Mouse (Mus musculus) liver (tissue): ENCODE data around the gene Olfr95.
"Not testable (repeated sequence)": the region's sequence is repeated elsewhere in the genome, so short reads cannot be mapped to it uniquely, and the experiment has no call there.

Experiments used
- DNase-seq: peaks from one replicate; pipeline ENCODE4 v3.0.0-alpha.2; 2020; ENCODE audit warnings: mixed read lengths

Gene Olfr95

DNA sequence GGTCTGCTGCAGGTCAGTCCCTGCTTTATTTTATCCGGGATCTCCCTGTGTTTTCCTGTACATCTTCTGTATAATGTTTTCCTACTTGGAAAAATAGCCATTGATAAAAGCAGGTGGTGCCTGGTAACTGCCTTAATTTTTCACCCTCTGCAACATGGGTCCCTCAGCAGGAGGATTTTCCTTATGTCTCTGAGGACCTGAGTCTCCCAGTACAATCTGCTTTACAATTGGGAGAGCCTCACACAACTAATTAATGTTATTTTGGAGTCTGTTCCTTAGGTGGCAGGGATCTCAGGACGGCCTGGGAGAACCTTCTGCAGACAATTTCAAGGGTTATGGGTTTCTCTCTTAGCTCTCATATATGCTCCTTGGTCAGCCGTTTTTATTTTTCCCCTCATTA, at the start of gene Olfr95:
Gene Olfr95 (minus strand): TSS at position 101 of the 400 bp plus-strand sequence.
- DNase-seq, result no peak

DNA sequence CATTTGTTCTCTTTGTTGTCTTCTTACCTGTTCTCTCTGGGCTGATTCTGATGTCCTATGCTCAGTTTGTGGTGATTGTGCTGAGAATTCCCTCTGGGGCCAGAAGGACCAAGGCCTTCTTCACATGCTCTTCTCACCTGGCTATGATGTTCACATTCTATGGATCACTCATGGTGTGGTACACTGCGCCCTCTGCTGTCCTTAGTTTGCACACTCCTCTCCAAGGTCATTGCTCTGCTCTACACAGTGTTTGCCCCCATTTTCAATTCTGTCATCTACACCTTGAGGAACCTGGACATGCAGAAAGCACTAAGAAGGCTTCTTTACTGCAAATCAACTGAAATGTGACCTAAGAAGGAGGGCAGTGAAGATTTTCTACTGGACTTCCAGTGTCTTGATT, 37.6 kb upstream of the Olfr95 start:
- DNase-seq, result peak; percentile 14

DNA sequence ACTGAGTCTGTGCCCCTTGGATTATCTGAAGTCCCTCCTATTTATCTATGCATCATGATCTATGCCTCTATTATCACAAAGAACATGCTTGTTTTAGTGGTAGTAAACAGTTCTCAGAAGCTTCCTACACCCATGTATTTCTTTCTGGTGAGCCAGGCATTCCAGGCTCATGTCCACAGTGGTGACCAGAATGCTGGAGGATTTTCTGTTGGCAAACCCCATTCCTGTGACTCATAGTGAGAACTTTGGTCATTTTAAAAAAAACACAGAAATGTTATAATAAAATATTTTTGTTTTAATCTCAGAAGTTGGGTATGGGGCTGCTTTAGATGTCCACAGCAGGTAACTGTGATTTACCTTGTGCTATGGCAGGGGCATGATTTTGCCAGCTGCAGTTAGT, 36.5 kb upstream of the Olfr95 start:
- no peak for DNase-seq

DNA sequence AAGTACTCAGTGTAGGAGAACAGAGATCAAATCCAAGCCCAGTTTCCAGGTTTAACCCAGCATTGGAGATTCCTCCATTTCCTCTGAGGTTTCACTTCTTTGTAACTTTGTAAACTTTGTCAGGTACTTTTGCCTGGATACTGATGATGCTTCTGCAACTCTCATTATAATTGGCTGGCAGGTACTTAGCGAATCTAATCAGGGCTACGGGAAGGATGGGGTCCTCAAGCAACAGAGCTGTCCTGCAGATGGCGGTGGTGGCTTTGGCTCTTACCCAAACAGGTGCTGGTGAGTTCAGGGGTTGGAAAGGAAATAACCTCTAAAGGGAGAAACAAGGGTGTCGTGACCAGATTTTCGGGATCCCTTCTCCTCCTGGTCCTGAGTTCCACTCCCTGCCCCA, 33.8 kb upstream of the Olfr95 start:
- no peak for DNase-seq

DNA sequence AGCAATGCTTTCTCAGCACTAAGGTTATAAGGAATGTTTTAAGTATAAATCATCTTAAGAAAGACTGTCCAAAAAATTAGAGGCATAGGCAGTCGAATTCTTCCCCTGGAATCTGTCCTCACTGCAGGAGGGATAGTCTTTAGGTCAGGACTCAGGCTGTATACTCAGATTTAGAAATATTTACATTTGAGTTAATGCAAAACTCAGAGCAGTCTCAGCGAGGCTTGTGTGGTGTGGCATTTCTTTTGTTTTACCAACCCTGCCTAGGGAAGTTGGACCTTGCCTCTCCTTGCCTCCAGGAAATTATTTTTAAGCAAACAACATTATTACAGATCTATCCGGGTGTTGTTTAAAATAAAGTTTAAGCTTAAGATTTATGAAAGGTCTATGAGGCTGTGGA, 29.3 kb upstream of the Olfr95 start:
- no peak for DNase-seq

DNA sequence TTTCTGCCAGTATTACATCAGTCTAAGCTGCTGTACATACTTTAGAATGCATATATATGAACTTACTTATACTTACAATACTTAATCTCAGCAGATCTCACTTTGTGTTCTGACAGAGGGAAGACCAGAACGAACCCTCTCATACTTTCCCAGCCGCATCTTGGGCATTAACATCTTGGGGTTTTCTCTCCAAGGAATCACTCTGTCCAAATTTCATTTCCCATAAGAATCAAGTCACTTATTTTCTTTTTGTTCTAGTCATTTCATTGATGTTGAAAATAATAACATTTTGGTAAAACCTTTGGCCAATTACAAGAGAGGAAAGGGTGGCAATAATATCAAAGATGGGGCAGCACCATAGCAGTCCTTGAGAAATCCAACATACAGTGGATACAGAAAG, 24.3 kb upstream of the Olfr95 start, which contains the start of gene Olfr97:
Gene Olfr97 (minus strand): TSS at position 101 of the 400 bp plus-strand sequence.
- not testable (repeated sequence) for DNase-seq

DNA sequence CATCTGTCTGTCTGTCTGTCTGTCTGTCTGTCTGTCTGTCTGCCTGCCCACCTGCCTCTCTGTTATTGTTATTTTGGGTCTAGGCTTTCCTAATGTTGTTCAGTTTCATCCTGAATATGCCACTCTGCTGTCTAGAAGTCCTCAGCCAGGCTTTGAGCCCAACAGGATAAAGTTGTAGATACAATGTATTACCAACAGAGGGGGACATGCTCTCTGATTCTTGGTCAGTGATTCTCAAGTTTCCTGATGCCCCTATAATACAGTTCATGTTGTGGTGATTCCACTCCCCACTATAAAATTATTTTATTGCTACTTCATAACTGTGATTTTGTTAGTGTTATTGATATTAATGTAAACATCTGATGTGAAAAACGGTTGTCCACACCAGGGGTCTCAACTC, 9.0 kb upstream of the Olfr95 start:
- no peak for DNase-seq

DNA sequence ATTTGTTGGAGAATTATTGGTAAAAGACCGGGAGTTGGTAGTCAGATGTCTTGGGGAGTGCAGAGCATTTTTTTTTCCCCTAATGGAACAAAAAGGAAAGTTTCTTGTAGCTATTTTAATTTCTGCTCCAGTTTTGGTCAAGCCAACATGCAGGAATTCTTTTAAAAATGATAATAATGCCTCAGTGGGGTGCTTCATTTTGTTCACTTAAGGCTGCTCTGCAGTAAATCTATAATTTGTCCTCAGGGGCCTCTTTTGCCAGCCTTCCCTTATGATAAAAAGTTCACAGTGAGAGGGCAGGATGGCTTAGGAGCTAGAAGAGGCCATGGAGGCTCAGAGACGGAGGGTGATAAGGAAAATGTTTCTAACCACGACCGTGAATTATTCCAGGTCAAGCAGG, 6.9 kb upstream of the Olfr95 start, which contains the start of gene Olfr96:
Gene Olfr96 (plus strand): TSS at position 301 of the 400 bp plus-strand sequence.
- no peak for DNase-seq

DNA sequence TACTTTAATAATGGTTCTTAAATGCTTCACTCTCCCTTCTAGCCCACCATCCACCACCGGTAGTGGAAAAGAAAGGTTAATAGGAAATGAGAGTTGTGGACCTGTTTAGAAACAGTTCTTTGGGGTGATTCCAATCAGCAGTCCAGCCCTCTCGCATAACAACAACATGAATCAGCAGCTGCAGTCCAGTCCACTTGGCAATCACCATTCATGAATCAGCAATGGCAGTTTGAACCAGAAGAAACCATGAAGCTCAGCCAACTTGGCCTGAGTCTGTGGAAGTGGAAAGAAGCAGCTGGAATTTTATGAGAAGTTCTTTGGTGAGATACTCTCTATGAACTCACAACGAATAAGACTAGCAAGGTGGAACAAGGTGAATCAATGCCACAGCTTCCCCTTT, 5.6 kb upstream of the Olfr95 start:
- DNase-seq, result no peak

DNA sequence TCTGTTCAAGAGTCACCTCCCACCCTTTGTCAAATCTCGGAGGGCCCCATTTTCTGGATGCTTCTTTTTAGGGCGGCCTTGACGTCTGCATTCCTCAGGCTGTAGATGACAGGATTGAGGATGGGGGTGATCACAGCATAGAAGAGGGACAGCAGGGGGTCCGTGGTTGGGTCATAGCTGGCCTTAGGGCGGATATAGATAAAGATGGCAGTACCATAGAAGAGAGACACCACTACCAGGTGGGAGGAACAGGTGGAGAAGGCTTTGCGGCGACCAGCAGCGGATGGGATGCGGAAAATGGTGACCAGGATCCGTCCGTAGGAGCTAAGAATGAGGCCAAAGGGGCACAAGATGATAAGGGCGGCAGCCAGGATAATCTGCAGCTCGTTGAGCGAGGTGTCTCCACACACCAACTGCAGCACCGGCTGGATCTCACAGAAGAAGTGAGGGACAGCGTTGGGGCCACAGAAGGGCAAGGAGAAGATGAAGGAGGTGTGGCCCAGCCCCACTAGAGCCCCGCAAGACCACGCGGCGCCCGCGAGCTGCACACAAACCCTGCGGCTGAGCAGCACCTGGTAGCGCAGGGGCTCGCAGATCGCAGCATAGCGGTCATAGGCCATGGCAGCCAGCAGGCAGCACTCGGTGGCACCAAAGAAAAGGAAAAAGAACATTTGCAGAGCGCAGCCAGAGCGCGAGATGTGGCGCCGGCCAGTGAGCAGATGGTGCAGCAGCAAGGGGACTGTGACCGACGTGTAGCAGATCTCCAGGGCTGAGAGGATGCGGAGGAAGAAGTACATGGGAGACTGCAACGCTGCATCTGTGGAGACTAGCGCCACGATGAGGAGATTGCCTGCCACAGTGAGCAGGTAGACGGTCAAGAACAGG, 1.8 kb downstream of the Olfr95 start:
- DNase-seq, result no peak

DNA sequence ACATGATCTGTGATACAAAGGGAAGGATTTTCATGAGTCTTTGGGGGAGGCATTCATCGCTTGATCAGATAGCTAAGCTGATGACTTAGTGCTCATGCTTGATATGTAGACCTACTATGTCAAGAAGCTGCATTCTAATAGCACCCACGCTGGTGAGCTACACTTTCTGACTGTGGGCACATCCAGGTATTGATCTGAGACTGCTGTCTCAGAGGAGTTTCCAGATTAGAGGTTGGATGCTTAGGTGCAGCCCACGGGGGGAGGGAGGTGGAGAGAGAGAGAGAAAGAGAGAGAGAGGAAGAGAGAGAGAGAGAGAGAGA, 9.0 kb downstream of the Olfr95 start:
- no peak for DNase-seq

DNA sequence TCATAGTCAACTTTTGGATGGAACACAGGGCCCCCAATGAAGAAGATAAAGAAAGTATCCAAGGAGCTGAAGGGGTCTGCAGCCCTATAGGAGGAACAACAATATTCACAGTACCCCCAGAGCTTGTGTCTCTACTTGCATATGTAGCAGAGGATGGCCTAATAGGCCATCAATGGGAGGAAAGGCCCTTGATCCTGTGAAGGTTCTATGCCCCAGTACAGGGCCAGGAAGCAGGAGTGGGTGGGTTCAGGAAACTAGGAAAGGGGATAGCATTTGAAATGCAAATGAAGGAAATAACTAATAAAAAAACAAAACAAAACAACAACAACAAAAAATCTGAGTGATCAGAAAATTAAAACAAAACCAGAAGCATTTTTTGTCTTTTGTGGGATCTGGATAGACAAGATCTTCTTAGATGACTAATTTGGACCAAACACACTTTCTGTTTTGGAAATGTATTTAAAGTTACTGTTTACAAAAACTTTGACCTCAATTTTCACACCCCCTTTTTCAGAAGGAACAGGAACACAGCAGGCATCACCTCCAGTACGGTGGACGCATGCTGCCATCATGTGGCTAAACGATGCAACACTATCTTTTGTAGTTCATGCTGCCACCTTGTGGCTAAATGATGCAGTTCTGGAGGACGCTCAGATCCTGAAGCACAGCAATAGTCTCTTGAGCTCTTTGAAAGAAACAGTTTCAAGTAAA, 9.6 kb downstream of the Olfr95 start:
- DNase-seq, result peak; percentile 68

DNA sequence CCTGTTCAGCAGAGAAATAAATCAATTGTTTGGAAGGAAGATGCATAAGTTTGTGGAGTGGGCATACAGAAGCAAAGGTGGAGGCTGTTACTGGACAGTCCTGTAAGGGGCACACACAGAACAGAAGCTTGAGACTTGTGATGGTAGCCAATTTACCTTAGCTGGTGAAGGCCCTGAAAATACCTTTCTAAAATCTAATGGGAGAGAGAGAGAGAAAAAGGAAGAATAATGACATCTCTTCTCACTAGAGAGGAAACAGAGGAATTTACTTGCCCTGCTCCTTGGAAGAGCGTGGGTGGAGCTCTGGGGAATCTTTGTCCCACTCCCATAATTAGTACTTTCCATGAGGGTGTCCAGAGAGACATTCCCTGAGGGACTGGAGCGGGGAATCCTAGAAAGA, 12.0 kb downstream of the Olfr95 start, which contains the start of gene Olfr94:
Gene Olfr94 (minus strand): TSS at position 101 of the 400 bp plus-strand sequence.
- no peak for DNase-seq

DNA sequence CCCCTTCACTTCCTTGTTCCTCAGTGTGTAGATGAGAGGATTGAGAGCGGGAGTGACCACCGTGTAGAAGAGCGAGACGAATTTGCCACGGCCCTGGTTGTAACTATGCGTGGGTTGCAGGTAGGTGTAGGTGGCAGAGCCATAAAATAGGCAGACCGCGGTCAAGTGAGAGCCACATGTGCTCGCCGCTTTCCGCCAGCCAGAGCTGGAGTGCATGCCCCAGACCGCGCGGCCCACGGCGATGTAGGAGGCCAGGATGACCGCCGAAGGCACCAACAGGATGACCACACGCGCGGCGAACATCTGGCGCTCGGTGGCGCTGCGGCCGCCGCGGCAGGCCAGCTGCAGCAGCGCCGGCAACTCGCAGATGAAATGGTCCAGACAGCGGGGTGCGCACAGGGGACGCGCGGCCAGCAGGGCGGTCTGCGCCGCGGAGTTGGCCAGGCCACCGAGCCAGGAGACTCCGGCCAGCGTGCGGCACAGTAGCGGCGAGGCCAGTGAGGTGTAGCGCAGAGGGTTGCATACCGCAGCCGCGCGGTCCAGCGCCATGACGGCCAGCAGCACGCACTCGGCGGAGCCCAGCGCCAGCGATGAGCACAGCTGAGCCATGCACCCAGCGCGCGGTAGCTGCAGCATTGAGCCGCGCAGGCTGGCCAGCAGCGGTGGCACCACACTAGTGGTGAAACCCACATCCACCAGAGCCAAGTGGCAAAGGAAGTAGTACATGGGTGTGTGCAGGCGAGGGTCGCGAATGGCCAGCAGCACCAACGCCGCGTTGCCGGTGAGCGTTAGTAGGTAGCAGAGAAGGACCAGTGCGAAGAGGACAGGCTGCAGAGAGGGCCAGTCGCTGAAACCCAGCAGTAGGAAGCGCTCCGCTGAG, 15.8 kb downstream of the Olfr95 start:
- peak; percentile 6 for DNase-seq

DNA sequence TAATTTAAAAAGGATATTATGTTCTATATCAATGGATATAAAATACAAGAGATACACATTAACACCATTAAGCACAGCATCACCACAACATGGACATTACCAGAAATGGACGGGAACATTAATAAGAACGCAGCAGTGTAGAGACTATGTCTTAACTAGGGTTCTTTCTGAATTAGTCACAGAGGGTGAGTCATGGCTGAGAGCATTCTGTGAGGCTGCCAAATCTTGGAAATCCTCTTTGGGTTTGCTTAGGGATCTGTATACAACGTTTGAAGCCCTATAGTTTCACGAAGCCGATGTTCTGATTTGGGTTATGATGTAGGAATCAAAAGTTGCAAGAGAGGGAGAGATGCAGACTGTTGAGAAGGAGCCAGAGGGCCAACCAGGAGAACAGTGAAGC, 18.1 kb downstream of the Olfr95 start:
- no peak for DNase-seq

DNA sequence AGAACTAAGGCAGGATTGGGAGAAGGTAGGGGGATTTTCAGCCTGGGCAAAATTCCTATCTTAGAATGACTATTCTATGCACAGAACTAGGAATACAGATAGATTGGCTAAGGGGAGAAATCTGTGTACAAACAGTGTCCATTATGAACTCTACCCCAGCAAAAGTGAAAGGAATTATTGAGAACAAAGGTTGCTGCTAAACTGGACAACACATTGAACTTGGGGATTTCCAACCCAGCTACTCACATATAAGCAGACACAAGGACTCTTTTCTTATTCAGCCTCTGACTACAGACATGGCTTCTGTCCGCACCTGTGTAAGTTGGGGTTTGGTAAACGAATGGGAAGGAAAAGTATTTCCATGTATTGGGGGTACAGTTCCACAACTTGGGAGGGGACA, 19.3 kb downstream of the Olfr95 start, which contains the start of gene Ubd:
Gene Ubd (plus strand): TSS at position 237 of the 400 bp plus-strand sequence.
- no peak for DNase-seq

DNA sequence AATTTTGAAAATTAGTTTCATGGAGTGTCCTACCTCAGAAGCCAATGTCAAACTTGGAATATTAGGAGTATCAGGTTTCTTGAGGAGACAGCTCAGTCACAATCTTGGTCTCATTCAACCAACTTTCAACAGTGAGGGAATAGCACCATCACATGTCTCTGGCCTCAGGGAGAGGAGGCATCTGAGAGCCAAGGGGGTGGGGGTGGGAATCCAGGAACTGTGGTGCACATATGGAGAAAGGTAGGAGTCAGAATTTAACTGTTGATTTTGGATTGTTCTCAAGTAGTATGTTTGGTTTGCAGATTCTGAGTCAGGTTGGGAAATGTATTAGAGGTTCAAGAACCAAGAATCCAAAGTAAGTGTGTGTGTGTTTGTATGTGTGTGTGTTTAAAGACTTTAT, 19.9 kb downstream of the Olfr95 start:
- DNase-seq, result no peak

DNA sequence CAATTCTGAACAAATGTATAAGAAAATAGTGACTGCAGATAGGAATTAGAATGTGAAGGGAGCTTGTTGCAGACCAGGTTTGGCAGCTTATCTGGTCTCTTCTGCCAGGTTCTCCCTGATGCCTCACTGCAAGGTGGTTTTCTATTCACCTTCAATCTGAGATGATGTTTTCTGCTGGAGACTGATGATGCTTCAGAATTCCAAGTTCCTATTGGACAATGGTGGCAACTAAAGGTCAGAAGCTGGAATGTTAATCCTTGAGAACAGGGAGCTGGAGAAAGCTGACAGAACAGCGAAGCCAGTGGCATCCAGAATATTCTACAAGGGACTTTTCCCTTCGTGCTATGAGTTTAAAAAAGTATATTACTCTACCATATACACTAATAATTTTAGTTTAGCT, 22.2 kb downstream of the Olfr95 start:
- DNase-seq, result no peak

DNA sequence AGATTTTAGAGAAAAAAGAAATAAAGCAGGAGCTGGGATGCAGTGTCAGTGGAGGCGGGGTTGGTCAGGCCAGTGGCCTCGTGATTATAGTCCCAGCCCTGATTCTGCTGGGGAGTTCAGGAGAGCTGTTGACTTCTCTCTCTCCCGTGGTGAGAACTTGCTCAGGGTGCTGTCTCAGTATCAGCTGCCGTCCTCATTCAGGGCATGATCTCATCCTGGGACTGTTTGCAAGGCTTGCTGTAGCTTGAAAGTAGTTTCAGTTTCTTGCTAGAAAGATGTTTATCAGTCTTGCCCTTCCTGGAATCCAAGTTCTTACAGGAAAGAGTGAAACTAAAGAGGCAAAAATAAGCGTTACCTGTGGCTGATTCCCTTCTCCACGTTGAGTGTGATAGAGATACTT, 27.4 kb downstream of the Olfr95 start:
- DNase-seq, result no peak

DNA sequence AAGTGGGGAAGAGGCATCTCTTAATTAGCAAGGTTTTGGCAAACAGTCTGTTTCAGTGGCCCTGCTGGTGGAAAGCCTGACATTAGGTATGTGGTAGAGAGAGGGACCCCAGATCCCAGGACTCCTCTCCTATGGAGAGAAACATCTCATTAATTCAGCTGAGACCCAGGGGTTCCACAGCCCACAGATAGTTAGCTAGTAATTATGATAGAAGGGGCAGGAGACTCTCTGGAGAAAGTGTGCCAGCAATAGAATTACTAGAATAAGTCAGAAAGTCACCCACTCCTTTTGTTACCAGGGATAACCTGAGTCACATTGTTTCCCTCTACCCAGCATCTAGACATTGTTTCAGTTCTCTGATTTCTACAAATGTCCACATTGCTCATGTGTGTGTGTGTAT, 51.5 kb downstream of the Olfr95 start, which contains the start of gene Olfr93:
Gene Olfr93 (minus strand): TSS at position 101 of the 400 bp plus-strand sequence.
- no peak for DNase-seq
